Mouse (Mus musculus): ENCODE data around the gene Fam185a. TPM values are rescaled to one million over a fixed set of nuclear protein-coding genes. Genes with fewer than 3 reads are reported as not detected.

The Fam185a gene
- polyA plus RNA-seq, 1 experiment from 2014 or later, result 5.5 TPM

- H3K9ac ChIP-seq, result no peak overlapping the region
- H3K27ac ChIP-seq, result no peak overlapping the region
- peaks cover 6% of the 10 kb centered on the region for H3K4me1 ChIP-seq
- H3K4me2 ChIP-seq (replicated peaks), result no peak overlapping the region
- no peaks in the 10 kb centered on the region for H3K9me3 ChIP-seq
- 91% methylated on average over 8 of the region's 8 CpGs for WGBS
- H3K36me3 ChIP-seq, result no peaks in the 10 kb centered on the region
- no peak overlapping the region for H3K4me3 ChIP-seq
- H3K27me3 ChIP-seq (replicated peaks), result no peaks in the 10 kb centered on the region
- ATAC-seq (ENCODE audit: low FRiP score, low read depth), result no peak
Observed at GRCm38 (mm10) chr5:21529110-21529720, 104.5 kb downstream of the Fam185a start.

Other genes with a start within 250 kb of the Fam185a start
- gene Gsap, start 238.7 kb upstream of the Fam185a start, polyA plus RNA-seq (2016; fragmentation: Nextera tagmentation; extraction: Ambion mirVana), result 3.1 TPM in 2 replicates
- 2.3 and 3.5 TPM in 2 replicates for gene Fgl2, start 52.3 kb upstream of the Fam185a start, polyA plus RNA-seq (2016; fragmentation: Nextera tagmentation; extraction: Ambion mirVana)
- 0.09 and 0.30 TPM in 2 replicates for gene Ccdc146, start 281 bp upstream of the Fam185a start, polyA plus RNA-seq (2016; fragmentation: Nextera tagmentation; extraction: Ambion mirVana)
- gene Lrrc17, start 118.6 kb downstream of the Fam185a start, polyA plus RNA-seq (2016; fragmentation: Nextera tagmentation; extraction: Ambion mirVana), result 13.5 and 14.0 TPM in 2 replicates
- 0.22 and 0.39 TPM in 2 replicates for gene Fbxl13, start 220.7 kb downstream of the Fam185a start, polyA plus RNA-seq (2016; fragmentation: Nextera tagmentation; extraction: Ambion mirVana)
- 64.4 and 69.6 TPM in 2 replicates for gene Armc10, start 220.9 kb downstream of the Fam185a start, polyA plus RNA-seq (2016; fragmentation: Nextera tagmentation; extraction: Ambion mirVana)